Mouse (Mus musculus) cortical plate, adult 2 months (tissue): ENCODE measurements around the gene Lrit3.

ENCODE experiments used
- CTCF ChIP-seq: fragments of 200-500 bp; IDR thresholded peaks from 2 replicates; pipeline ENCODE4 v1.5.1; 2011; ENCODE audit warnings: mild to moderate bottlenecking, control low read depth, low read length; ENCODE audit not compliant: insufficient read depth; ENCODE audit errors: extremely low read depth
- POLR2A ChIP-seq: fragments of 200-500 bp; IDR thresholded peaks from 2 replicates; pipeline ENCODE4 v1.6.1; 2011; ENCODE audit warnings: mild to moderate bottlenecking, low read length, control low read depth; ENCODE audit not compliant: insufficient read depth; ENCODE audit errors: extremely low read depth

GRCm38 (mm10) chr3:129798551-129798950 is 5.3 kb downstream of the Lrit3 start:
- no peak for TF ChIP-seq POLR2A
- no peak for TF ChIP-seq CTCF
